Mouse (Mus musculus) retina, postnatal 7 days (tissue): ENCODE measurements at regions not wholly inside any gene's neighbourhood (a gene's known extent, or its start where the extent isn't known, plus 50 kb on each side); places are given as distances from the start of the nearest gene placed in this dataset.
A peak's percentile ranks its signal among the peaks of the same experiment; 100 is the strongest.
"Not testable (repeated sequence)": the region's sequence is repeated elsewhere in the genome, so short reads cannot be mapped to it uniquely, and the experiment has no call there.

Experiments
- DNase-seq: peaks from one replicate; pipeline ENCODE4 v3.0.0-alpha.2; 2012; ENCODE audit warnings: low read depth, low spot score

DNA sequence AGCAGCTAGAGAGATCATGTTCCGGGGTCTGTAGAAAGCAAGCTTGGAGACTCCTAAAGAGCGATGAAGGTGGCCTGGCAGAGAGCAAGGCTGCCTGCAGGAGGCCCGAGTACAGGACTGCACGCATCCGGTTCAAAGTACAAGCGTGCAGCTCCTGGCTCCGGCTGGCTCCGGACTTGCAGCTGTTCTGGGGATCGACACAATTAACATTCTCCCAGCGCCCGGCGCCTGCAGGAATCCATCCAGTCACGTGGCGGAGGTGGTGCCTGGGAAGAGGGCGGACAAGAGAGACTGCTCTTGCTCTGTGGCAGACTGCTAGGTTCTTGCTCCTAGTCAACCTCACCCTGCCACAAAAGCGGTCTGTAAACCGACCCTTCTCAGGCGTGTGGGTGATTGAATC is 86.9 kb downstream of the Bdh1 start:
- DNase-seq = peak; percentile 36

DNA sequence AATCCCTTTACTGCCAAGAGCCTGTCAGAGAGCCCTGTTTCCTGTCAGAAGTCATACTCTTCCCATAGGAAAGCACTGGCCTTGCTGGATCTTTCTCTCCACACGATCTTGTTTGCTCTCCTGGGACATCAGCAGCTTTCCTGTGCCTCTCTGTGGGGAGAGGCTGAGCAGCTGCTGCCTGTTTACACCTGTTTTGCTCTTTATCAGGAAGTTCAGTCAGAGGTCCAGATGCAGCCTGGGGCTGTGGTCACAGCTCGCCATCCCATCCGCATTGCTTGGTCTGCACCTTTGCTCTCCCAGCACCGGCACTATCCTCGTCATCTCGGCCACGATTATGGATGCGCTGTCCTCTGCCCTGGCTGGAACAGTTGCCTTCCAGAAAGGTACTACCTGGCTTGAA is 88.0 kb downstream of the Bdh1 start:
- no peak for DNase-seq

DNA sequence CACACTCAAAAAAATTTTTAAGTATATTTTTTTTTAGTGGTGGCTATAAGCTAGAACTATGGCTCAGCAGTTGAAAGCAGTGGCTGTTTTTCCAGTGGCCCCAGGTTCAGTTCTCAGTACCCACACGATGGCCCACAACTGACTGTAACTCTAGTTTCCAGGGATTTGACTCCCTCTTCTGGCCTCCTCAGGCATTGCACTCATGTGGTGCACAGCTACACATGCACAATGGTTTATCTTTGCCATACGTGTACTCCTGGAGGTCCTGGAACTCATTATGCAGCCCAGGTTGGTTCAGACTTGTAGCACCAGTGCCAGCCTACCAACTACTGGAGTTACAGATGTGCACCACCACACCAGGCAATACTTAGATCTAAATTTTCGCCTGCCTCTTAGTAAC is 96.7 kb downstream of the Bdh1 start:
- DNase-seq = no peak

DNA sequence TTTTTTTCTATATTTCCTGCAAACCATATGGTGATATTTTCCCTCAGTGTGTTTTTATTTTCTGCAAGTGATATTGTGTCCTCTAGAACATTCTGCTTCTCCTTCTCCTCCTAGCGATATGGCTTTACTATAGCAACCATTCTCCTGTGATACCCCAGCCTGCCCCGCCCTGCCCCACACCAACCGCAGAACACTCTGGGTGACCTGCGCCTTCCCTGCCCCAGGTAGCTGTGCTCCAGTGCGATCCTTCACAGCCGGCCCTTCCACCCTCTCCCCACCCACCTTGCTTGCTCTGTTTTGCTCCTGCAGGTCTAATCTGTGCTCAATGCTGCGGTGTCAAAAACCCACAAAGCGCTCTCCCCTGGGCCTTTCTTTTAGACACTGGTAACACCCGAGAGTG is 98.0 kb downstream of the Bdh1 start:
- no peak for DNase-seq

DNA sequence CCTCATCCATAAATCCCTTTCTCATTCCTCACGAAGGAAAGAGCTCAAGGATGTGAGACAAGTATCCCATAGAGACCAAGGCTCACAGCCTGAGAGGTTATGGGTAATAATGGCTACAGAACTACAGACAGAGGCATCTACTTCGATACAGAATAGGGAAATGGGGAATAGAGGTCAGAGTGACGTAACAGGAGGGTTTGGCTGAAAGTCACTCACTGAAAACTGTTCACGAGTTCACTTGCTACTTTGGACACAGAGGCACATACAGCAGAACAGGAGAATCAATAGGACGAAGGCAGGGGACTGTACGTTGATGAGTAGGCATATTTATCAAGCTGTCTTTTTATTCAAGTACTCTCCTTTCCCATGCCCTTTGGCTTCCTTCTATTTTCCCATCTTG is 99.7 kb downstream of the Bdh1 start:
- no peak for DNase-seq

DNA sequence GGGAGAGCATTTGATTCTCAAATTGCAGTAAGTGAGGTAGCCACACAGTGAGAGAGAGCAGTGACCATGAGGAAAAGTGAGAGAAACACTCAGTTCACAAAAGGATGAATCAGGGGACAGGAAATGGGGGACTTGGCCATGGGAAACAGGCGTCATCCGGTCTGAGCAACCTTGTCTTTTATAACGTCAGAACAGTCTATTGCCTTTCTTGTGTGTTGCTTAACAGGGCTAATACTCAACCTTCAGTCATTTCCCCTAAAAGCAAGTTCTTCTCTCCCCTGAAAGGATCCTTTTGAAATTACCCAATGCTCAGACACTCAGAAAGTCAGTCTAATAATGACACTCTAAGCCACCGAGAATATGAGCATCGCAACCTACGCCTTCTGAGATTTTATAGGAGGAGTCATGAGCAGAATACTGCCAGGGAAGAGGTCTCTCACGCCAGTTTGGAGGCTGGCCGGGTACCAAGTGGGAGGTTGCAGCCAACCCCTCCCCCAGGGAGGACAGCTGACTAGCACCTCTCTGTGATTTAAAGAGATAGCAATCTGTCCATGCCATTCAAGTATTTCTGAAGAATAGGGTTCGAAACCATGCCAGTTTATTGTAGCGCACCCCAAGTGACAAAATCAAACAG is 104.7 kb downstream of the Bdh1 start:
- no peak for DNase-seq

DNA sequence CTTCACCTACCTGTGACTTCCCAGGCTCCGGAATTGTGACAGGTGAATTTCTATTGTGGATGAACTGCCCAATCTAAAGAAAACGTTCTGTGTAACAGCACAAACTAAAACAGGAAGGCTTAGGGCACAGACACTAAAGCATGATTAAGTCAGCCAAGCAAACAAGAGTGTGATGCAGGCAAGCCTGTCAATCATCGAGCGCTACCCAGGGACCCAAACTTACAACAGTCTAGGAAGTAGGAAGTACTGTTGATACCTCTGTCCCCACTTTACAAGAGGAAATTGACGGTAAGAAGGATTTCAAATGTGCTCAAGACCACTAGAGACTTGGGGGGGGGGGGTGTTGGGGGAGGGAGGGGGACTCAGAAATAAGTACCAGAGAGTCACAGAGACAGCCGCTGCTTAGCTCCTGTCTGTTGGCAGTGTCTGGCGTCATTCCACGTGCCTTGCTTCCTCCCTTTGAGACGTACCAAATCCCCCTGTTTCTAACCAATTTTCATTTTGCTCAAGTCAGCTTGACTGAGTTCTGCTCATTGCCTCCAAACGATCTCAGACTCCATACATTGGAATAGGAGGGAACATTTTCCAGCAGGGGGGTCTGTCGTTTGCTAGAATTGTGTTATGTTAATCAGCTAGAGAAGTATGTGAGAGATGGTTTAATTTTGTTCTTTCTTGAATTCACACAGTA is 106.7 kb downstream of the Bdh1 start:
- DNase-seq = no peak

DNA sequence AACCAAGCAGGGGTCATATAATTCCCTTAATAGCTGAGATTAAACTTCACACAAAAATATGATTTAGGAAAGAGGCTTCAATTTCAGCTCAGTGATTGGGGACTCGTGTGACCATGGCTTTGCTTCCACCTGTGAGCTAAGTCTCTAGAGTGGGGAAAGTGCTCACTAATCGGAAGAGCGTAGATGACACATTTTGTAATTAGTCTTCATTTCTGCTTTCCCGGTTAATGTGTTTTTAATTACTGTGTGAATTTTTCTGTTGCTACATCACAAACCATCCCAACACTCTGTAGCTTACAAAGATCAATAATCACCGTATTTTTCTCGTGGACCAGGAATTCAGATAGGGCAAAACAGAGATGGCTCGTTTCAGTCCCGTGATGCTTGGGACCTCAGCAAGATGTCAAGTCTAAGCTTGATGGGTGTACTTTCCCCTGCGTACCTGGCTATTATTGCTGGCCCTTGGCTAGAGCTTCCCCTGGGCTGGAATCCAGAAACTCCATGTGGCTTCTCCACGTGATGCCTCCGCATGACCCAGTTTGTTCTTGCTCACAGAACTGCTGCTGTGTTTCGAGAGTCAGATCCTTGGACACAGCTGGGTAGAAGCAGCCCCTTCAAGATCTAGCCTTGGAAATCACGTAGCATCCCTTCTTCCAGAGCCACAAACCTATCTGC is 107.3 kb downstream of the Bdh1 start:
- DNase-seq = no peak

DNA sequence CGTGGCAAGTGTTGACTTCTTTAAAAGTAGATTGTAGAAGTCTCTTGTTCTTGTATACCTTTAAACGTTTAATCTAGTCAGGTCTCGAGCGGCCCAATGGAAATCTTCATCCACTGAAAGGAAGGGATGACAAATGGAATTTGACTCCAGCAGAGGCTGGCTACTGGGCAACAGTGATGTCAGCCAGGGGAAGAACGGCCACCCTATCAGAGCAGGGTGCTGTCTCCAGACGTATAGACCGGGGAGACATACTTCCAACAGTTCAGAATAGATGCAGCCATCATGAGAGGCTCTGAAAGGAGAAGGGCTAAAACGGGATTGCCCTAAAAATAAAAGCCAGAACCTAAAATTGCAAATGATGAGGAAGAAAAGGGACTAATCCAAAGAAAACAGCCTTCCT is 108.0 kb downstream of the Bdh1 start:
- no peak for DNase-seq

DNA sequence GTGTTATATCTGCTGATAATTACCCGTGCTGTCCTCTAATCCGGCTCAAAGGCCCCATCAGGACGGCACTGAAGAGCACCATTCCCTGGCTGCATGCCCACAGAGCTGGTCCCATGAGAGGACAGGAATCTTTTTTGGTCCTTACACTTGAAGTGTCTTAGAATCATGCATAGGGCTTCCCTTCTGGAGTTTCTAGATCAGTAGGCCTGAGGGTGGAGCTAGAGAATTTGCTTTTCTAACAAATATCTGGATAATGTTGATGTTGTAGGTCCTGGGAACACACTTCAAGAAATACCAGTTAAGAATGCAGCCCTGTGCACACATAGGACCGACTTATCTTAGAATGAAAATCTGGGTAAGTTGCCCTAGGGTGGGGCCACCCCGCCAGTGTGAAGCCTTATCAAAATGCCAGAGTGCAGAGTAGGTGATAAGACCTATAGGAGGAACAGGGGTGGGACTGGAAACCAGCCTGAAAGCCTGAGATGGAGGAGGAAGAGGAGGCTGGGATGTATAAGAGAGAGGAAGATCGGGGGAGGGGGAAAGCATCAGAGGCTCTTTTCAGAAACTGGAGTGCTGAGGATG is 111.2 kb downstream of the Bdh1 start:
- no peak for DNase-seq

DNA sequence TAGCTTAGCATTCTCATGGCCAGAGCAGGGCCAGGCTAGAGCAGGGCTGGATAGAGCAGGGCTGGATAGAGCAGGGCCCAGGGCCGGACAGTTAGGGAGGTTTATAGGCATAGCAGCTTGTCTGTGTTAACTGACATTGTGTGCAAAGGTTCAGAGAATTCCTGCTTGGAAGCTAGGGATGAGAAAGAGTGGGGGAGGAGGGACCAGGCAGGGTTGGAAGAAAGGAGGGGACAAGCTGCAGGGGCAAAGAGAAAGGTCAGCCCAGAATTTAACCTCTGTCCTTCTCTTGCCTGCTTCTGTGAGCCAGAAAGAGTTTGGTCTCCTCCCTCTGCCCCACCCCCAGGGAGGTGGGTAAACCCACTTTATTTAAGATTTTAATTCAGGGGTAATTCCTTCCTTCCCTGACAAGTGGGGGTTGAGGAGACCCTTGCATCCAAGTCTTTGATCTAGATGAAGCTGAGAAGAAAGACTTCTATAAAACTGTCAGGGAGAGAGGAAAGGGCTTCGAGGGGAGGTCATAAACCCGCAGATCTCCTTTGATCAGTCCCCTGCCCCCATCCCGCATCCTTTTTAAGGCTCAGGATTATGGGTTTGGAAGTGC is 112.9 kb downstream of the Bdh1 start:
- DNase-seq = no peak

DNA sequence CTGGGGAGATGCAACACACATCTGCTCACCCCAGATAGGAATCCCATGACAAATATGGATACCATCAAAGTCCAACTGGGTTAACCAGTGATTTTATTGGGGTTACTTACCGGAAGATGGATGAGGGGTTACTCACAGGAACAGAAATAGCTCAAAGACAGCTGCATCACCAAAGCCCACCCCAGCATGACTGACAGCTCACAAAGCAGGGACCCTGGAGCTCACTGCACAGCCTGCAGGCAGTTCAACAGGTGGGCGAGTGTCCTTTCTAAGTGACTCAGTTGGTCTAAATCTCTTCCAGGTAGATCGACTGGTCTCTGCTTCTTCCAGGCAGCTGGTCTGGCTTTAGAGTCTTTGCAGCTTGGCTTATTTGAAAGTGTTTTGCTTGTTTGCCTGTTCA is 114.2 kb downstream of the Bdh1 start:
- DNase-seq = no peak

DNA sequence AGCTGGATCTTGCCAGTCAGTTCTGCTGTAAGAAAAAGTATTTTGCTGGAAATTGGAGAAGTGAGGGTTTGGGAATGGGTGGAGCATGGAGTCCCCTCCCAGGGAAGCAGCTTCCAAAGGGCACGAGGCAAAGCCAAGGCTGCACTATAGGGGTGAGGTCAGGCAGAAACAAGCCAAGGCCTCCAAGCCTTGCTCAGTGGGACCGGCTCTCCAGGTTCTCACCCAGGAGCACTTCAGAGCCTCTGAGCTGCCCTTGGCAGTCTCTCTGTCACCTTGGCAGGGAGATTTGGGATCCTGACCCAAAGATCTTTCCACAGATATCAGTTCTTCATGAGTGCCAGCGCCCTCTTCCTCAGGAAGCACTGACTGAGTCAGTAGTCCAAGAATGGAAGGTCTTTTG is 116.5 kb downstream of the Bdh1 start:
- no peak for DNase-seq

DNA sequence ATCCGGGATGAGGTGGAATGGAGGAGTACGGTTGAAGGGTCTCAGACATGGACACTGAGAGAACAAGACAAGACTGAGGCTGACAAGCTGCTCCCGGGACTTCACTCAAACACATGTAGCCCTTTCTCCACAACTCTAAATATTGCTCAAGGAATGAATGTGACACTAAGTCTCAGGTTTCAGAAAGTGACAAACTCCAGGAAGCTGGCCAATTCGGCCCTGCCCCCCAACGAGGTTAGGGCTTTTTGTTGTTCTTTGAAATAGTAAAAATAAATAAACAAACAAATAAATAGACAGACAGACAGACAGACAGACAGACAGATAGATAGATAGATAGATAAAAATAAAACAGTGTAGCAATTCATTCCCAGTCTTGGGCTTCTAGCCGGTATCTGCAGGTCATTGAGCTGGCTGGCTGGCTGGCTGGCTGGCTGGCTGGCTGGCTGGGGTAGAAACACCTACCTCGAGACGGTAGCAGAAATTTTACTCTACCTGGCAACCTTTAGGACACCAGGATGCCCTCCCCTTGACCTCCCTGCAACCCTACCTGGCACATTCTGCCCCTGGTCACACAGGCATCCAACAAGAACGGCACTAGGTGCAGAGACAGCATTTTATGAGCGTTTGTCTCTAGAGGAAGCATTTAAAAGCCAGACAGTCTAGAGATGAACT is 119.6 kb upstream of the Dlg1 start:
- no peak for DNase-seq

DNA sequence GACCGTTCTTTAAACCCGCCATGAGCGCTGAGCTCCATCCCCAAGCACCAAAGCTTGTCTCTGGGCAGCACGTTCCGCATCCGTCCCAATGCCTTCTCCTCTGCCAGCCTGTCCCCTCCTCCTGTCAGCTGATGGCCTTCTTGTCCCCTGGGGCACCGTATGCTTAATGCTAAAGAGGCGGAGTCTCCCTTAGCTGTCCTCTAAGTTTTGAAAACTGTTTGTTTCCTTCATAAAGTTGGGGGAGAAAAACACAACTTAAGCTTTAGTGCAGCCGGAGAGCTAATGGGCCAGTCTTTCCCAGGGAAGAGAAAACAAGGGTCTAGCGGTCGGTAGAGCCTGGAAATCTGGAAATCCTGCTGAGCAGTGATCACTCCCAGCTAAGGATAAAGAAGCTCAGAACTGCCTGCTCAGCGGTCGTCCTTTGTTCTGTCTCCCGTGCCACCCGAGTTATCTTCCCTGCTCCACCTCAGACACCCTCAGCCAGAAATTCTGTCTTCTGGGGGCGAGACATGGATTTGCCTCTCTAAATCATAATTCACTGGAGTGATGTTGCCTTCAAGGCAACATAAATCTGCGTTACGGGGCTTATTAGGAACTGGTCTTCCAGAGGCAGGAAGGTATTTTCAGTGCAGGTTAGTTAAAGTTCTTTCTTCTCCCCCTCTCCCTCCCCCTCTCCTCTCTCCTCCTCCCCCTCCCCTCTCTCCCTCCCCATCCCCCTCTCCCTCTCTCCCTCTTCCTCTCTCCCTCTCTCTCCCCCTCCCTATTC is 117.0 kb upstream of the Dlg1 start:
- DNase-seq = no peak

DNA sequence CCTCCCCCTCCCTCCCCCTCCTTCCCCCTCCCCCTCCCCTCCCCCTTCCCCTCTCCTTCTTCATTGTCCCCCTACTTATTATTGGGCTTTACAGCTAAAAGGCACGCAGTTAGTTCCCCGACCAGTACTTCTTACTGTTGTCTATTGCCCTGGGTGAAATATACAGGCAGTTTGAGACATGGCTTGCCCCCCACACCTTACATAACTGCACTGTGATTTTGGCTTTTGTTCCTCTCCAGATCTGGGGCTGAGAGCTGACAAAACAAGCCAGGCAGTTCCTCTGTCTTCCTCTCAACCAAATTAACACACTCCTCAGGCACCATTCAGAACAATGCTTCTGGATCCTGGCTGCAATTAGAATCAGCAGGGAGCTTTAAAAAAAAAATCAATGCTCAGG is 116.4 kb upstream of the Dlg1 start:
- no peak for DNase-seq

DNA sequence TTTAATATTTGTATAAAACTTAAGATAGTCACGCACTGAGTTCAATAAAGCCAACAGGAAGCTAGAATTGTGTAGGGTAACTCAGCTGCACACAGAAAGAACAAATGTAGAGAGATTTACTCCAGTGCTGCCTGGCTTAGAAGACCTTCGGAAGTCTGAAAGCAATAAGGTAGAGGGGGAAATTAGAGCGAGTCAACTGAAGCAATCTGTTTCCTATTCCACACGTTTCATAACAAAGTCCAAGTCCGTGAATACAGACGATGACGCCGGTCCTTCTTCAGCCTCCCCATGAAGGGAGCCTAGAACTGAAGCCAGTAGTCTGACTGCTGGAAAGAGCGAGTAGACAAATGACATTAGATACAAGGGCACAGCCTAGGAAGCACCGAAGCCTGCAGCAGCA is 115.9 kb upstream of the Dlg1 start:
- DNase-seq = no peak

DNA sequence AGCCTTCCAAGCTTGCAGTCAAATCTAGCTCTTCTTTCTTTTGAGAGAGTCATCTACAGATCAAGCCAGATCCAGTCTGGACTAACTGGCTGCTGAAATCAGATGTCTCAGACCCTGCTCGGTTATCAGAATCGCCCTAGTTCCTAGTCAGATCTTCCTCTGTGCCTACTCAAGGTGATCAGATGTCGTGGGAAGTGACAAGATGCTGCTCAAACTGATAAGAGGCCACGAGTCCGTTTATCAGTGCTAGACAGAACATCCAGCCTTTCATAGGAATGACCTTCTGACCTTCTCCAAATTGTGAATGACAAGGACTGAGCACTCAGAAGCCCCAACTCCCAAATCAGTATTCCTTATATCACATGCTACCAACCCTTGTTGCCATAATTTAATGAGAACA is 113.3 kb upstream of the Dlg1 start:
- no peak for DNase-seq

DNA sequence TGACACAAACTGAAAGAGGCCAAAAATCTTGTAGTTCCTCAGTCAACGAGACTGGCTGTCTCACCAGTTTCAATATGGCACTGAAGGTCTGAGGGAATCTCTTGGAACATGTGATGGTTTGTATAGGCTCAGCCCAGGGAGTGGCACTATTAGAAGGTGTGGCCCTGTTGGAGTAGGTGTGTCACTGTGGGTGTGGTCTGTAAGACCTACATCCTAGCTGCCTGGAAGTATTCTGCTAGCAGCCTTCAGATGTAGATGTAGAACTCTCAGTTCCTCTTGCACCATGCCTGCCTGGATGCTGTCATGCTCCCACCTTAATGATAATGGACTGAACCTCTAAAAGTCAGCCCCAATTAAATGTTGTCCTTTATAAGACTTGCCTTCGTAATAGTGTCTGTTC is 112.7 kb upstream of the Dlg1 start:
- DNase-seq = not testable (repeated sequence)

DNA sequence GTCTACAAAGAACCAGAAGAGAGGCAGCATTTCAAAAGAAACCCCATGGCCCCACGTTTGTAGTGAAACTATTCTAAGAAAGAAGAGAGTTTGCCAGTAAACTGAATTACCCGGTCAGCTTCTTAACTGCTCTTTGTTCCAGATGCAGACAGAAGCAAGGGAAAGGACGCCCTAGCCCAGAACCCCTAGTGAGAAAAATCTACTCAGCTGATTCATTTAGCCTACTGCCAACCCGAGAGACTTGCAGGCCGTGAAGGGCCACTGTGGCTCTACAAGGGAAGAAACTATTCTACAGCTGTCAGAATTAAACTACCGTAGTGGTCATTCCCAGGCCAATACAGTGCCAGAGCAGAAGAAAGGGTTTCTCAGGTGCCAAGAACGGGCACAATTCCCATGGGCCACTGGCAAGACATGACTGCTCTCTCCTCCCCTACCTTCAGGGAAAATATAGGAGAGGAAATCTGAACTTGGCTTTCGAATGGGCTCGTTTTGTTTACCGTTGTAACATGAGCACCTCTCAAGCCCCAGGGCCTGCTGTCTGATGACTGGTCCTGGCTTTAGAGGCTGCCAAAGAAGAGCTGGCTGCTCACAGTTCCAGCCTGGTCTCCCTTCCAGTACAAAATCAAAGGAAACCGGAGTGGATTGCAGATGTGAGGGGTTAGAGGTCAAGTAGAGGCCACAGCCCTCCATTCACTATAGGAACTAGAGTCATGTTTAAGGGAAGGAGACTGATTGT is 111.7 kb upstream of the Dlg1 start:
- DNase-seq = no peak
